ENCODE assay signal across 9 mouse cellular contexts in genomic region chr1:131079762-131080161, GRCm38 (mm10). TPM values are rescaled to one million over a fixed set of nuclear protein-coding genes. Genes with fewer than 3 reads are reported as not detected.
DNase-seq lines count a peak whose midpoint lies in the region; ATAC-seq and TF ChIP-seq lines count a peak whose summit lies in the region.
"Had no signal": no experiment of that assay in that cellular context is flagged by ENCODE, and none has a peak within 500 bp of the region (broad histone marks: within the 10 kb centered on the region; RNA-seq: fewer than 3 reads in every experiment).

No protein-coding gene starts in this region.

- H3K27ac ChIP-seq in liver, adult 2 months (replicated peaks; ENCODE audit: insufficient read depth, low read depth, low read length), result no peak overlapping the region
- peak overlapping the region; percentile 75; the same call in 1 of the 2 replicates for H3K27ac ChIP-seq in hindbrain, embryonic 14.5 days

- H3K4me2 ChIP-seq in hindbrain, embryonic 14.5 days (replicated peaks), result no peak overlapping the region

- H3K9me3 ChIP-seq in hindbrain, embryonic 14.5 days (ENCODE audit: control insufficient read depth, low read length), result no peaks in the 10 kb centered on the region

- peaks cover 56% of the 10 kb centered on the region for H3K4me1 ChIP-seq in liver, adult 2 months (ENCODE audit: control insufficient read depth, insufficient read depth, low read length)
- H3K4me1 ChIP-seq in hindbrain, embryonic 14.5 days (replicated peaks; ENCODE audit: control insufficient read depth, insufficient read depth, low read length), result peaks cover 53% of the 10 kb centered on the region

- no peak overlapping the region for H3K4me3 ChIP-seq in liver, adult 2 months (ENCODE audit: insufficient read depth, low read depth, low read length)
- no peak overlapping the region for H3K4me3 ChIP-seq in hindbrain, embryonic 14.5 days (replicated peaks; ENCODE audit: low read length)

- H3K9ac ChIP-seq in liver, adult 2 months (ENCODE audit: low read depth, low read length), result no peak overlapping the region
- no peak overlapping the region for H3K9ac ChIP-seq in hindbrain, embryonic 14.5 days

- TF ChIP-seq CTCF in liver, adult 2 months (IDR thresholded peaks at IDR 0.05; ENCODE audit: low read depth, low read length), result 0 out of 2 replicates have a peak, but pooled peaks have one; percentile 9

- H3K79me2 ChIP-seq in liver, adult 2 months (ENCODE audit: control insufficient read depth, insufficient read depth, low read length), result peaks cover 75% of the 10 kb centered on the region

- TF ChIP-seq POLR2A in liver, adult 2 months (IDR thresholded peaks at IDR 0.05; ENCODE audit: extremely low read depth, insufficient read depth, low read length), result no peak

- intact Hi-C loops in left cerebral cortex, postnatal 14 days (cut with DNase I), result no loop called here

- WGBS in liver, adult 2 months, result 27% methylated on average over 4 of the region's 4 CpGs
- 81% methylated on average over 4 of the region's 4 CpGs for WGBS in hindbrain, embryonic 14.5 days

- DNase-seq in liver, adult 2 months (ENCODE audit: extremely low read depth, low read depth, low spot score), result peak; percentile 59
- DNase-seq in liver, result no peak
- DNase-seq in R1 (ENCODE audit: low read depth, low spot score), result peak; percentile 27
- DNase-seq in hindbrain, embryonic 14.5 days (ENCODE audit: low spot score), result no peak
- DNase-seq in splenic B cell, adult 2 months (ENCODE audit: low read depth, low spot score), result peak; percentile 61
- DNase-seq in adrenal gland, postnatal 36 days, result no peak
- DNase-seq in adipocyte (ENCODE audit: low spot score), result no peak
- DNase-seq in left cerebral cortex, postnatal 14 days (ENCODE audit: low spot score in 2 of 2), result no peak

- ATAC-seq in hindbrain, embryonic 14.5 days (ENCODE audit: low FRiP score), result no peak

- no peaks in the 10 kb centered on the region for H3K27me3 ChIP-seq in liver, adult 2 months (ENCODE audit: control insufficient read depth, insufficient read depth, low read length)
- H3K27me3 ChIP-seq in hindbrain, embryonic 14.5 days (ENCODE audit: control insufficient read depth, insufficient read depth, low read length), result no peaks in the 10 kb centered on the region
- H3K27me3 ChIP-seq in splenic B cell, adult 2 months (ENCODE audit: control insufficient read depth, insufficient read depth, low read length, poor library complexity, severe bottlenecking), result no peaks in the 10 kb centered on the region

- H3K36me3 ChIP-seq in liver, adult 2 months (ENCODE audit: control insufficient read depth, insufficient read depth, low read length), result no peaks in the 10 kb centered on the region
- no peaks in the 10 kb centered on the region for H3K36me3 ChIP-seq in hindbrain, embryonic 14.5 days (replicated peaks; ENCODE audit: control insufficient read depth, insufficient read depth)
- no peaks in the 10 kb centered on the region for H3K36me3 ChIP-seq in splenic B cell, adult 2 months (ENCODE audit: control insufficient read depth, insufficient read depth, low read length, poor library complexity, severe bottlenecking)

RNA-seq across cellular contexts. Expression of gene Mapkapk2, which starts 17.9 kb away (rescaled TPM):
- total RNA-seq in liver, adult 2 months (2014; rRNA removed), result 29.5 and 30.0 TPM in 2 replicates
- polyA plus RNA-seq in liver, adult 2 months (2012; rRNA removed), result 45.1 and 45.4 TPM in 2 replicates
- polyA plus RNA-seq in hindbrain, embryonic 14.5 days (2014; fragmentation: Nextera tagmentation; extraction: Ambion mirVana), result 22.5 and 23.7 TPM in 2 replicates
- 100 to 1,000 TPM; 205 to 213 TPM for total RNA-seq in adrenal gland, postnatal 36 days (2021)
- 10 to 100 TPM; 25.1 to 26.0 TPM for total RNA-seq in left cerebral cortex, postnatal 14 days (2021)

RNA-seq across cellular contexts. Expression of gene Dyrk3, which starts 58.4 kb away (rescaled TPM):
- 0.87 and 1.3 TPM in 2 replicates for total RNA-seq in liver, adult 2 months (2014; rRNA removed)
- polyA plus RNA-seq in liver, adult 2 months (2012; rRNA removed), result 0.50 and 0.73 TPM in 2 replicates
- polyA plus RNA-seq in hindbrain, embryonic 14.5 days (2014; fragmentation: Nextera tagmentation; extraction: Ambion mirVana), result 14.8 and 18.2 TPM in 2 replicates
- total RNA-seq in adrenal gland, postnatal 36 days (2021), result 1 to 10 TPM; 4.3 to 7.3 TPM
- 10 to 100 TPM in 1 of 2 experiments, 1 to 10 TPM in 1; 9.3 to 19.0 TPM for total RNA-seq in left cerebral cortex, postnatal 14 days (2021)
- total RNA-seq: gastrocnemius, adult 18-20 months had no signal

Comparison
In these comparisons a context has a peak if more than half of its experiments do, and no peak if none do; other contexts are left out.
1. DNase-seq: peak in liver, adult 2 months (single experiment), R1 (single experiment) and splenic B cell, adult 2 months (single experiment); none in liver (single experiment), hindbrain, embryonic 14.5 days (single experiment), adrenal gland, postnatal 36 days (0 of 2), adipocyte (single experiment) and left cerebral cortex, postnatal 14 days (0 of 2).